Mouse (Mus musculus): Measurements from ENCODE around the gene Nrxn2. TPM values are rescaled to one million over a fixed set of nuclear protein-coding genes. Genes with fewer than 3 reads are reported as not detected.

The Nrxn2 gene
- total RNA-seq, 2 experiments from 2014 or later = 809 to 835 TPM

- intact Hi-C loops (cut with DNase I) = no loop called here
Observed at GRCm38 (mm10) chr19:6569561-6569960, 151.0 kb downstream of the Nrxn2 start.

GRCm38 (mm10) chr19:6571476-6571875 is 152.9 kb downstream of the Nrxn2 start:
- intact Hi-C loops (cut with DNase I) = no loop called here
- peak in 1 of 2 experiments; percentile 7 for DNase-seq (ENCODE audit: extremely low spot score in 1 of 2, low spot score in 2 of 2)

More at GRCm38 (mm10) chr19:6569561-6569960, 151.0 kb downstream of the Nrxn2 start:
- no peak for DNase-seq (ENCODE audit: extremely low spot score in 1 of 2, low spot score in 2 of 2)

- peak in 1 of 2 experiments; percentile 39 for DNase-seq (ENCODE audit: extremely low spot score in 1 of 2, low spot score in 2 of 2)
- intact Hi-C loops (cut with DNase I) = no loop called here
Observed at GRCm38 (mm10) chr19:6572001-6572400, 153.5 kb downstream of the Nrxn2 start.

Small RNA genes lying within 50 kb of the gene (microRNA-seq; reads per million reads assigned to microRNA genes)
- gene Gm26460 = not detected

Other genes with a start within 250 kb of the Nrxn2 start
- not detected for gene Majin, start 234.3 kb upstream of the Nrxn2 start, total RNA-seq (2021)
- not detected for gene Gpha2, start 192.4 kb upstream of the Nrxn2 start, total RNA-seq (2021)
- 100 to 1,000 TPM; 214 to 224 TPM for gene Ppp2r5b, start 182.9 kb upstream of the Nrxn2 start, total RNA-seq (2021)
- gene Atg2a, start 177.1 kb upstream of the Nrxn2 start, total RNA-seq (2021) = 10 to 100 TPM; 32.9 to 34.9 TPM
- gene Ehd1, start 142.0 kb upstream of the Nrxn2 start, total RNA-seq (2021) = 10 to 100 TPM; 45.0 to 49.0 TPM
- gene Cdc42bpg, start 112.3 kb upstream of the Nrxn2 start, total RNA-seq (2021) = 1 to 10 TPM; 2.6 to 4.8 TPM
- gene Men1, start 83.8 kb upstream of the Nrxn2 start, total RNA-seq (2021) = 10 to 100 TPM; 65.8 to 66.4 TPM
- 10 to 100 TPM; 72.1 to 80.9 TPM for gene Map4k2, start 77.6 kb upstream of the Nrxn2 start, total RNA-seq (2021)
- gene Sf1, start 55.0 kb upstream of the Nrxn2 start, total RNA-seq (2021) = 100 to 1,000 TPM; 178 to 194 TPM
- gene Pygm, start 34.3 kb upstream of the Nrxn2 start, total RNA-seq (2021) = 10 to 100 TPM; 17.0 to 17.1 TPM
- 100 to 1,000 TPM; 179 to 190 TPM for gene Rasgrp2, start 19.4 kb upstream of the Nrxn2 start, total RNA-seq (2021)
- under 1 TPM; 0.28 to 0.51 TPM for gene Slc22a12, start 124.3 kb downstream of the Nrxn2 start, total RNA-seq (2021)